Mouse (Mus musculus) kidney, adult 8-10 months (tissue): ENCODE measurements around the gene Prickle1.

Experiments used
- DNase-seq, 2 experiments: peaks; one replicate each; pipeline ENCODE4 v3.0.0; 2022

Prickle1 gene

GRCm38 (mm10) chr15:93594296-93594887, 1.3 kb downstream of the Prickle1 start:
- DNase-seq = no peak

- DNase-seq = no peak
Measured at GRCm38 (mm10) chr15:93592596-93592995, 3.1 kb downstream of the Prickle1 start.

GRCm38 (mm10) chr15:93591831-93592321, 3.8 kb downstream of the Prickle1 start:
- peak in 1 of 2 experiments; percentile 29 for DNase-seq

- no peak for DNase-seq
Measured at GRCm38 (mm10) chr15:93591371-93591770, 4.3 kb downstream of the Prickle1 start.

- DNase-seq = no peak
Measured at GRCm38 (mm10) chr15:93588401-93588800, 7.3 kb downstream of the Prickle1 start.

- no peak for DNase-seq
Measured at GRCm38 (mm10) chr15:93587660-93588059, 8.0 kb downstream of the Prickle1 start.

GRCm38 (mm10) chr15:93583051-93583450, 12.6 kb downstream of the Prickle1 start:
- no peak for DNase-seq

- DNase-seq = no peak
Measured at GRCm38 (mm10) chr15:93581736-93582135, 14.0 kb downstream of the Prickle1 start.

- DNase-seq = peak in 1 of 2 experiments; percentile 48
Measured at GRCm38 (mm10) chr15:93579899-93580298, 15.8 kb downstream of the Prickle1 start.

- DNase-seq = peak; percentile 36 to 52
Measured at GRCm38 (mm10) chr15:93579100-93579499, 16.6 kb downstream of the Prickle1 start.

- DNase-seq = no peak
Measured at GRCm38 (mm10) chr15:93576361-93576760, 19.3 kb downstream of the Prickle1 start.

- peak; percentile 86 to 88 for DNase-seq
Measured at GRCm38 (mm10) chr15:93575884-93576283, 19.8 kb downstream of the Prickle1 start.

- peak in 1 of 2 experiments; percentile 30 for DNase-seq
Measured at GRCm38 (mm10) chr15:93572889-93573288, 22.8 kb downstream of the Prickle1 start.

GRCm38 (mm10) chr15:93570881-93571495, 24.7 kb downstream of the Prickle1 start:
- DNase-seq = peak; percentile 26 to 34

- DNase-seq = no peak
Measured at GRCm38 (mm10) chr15:93568911-93569310, 26.8 kb downstream of the Prickle1 start.

- DNase-seq = no peak
Measured at GRCm38 (mm10) chr15:93567546-93568307, 28.0 kb downstream of the Prickle1 start.

GRCm38 (mm10) chr15:93563491-93563890, 32.2 kb downstream of the Prickle1 start:
- no peak for DNase-seq

- no peak for DNase-seq
Measured at GRCm38 (mm10) chr15:93561540-93561939, 34.2 kb downstream of the Prickle1 start.

GRCm38 (mm10) chr15:93558421-93558820, 37.3 kb downstream of the Prickle1 start:
- no peak for DNase-seq

GRCm38 (mm10) chr15:93555719-93556118, 40.0 kb downstream of the Prickle1 start:
- no peak for DNase-seq

- DNase-seq = no peak
Measured at GRCm38 (mm10) chr15:93554203-93554851, 41.4 kb downstream of the Prickle1 start.

GRCm38 (mm10) chr15:93552169-93552568, 43.5 kb downstream of the Prickle1 start:
- DNase-seq = peak; percentile 69 to 82

GRCm38 (mm10) chr15:93548297-93548696, 47.4 kb downstream of the Prickle1 start:
- no peak for DNase-seq
